Mouse (Mus musculus) inflammation-experienced regulatory T-cells, adult 6 months (primary cell): ENCODE results near the gene Dclk1. TPM values are rescaled to one million over a fixed set of nuclear protein-coding genes. Genes with fewer than 3 reads are reported as not detected.

ENCODE experiments used
- ATAC-seq: one replicate; pipeline ENCODE4 v1.8.0; 2017
- polyA plus RNA-seq, 3 experiments: library from polyadenylated mRNA; unstranded; fragments of 100-300 nt; shearing (Covaris generic); gene quantifications; one replicate each; pipeline ENCODE4 v1.2.1; 2017

Gene Dclk1
- polyA plus RNA-seq, 3 experiments from 2014 or later = 0.15 to 0.70 (median 0.16) TPM

- peak; percentile 68 for ATAC-seq
Observed at GRCm38 (mm10) chr3:55520240-55521180, 278.3 kb downstream of the Dclk1 start.

GRCm38 (mm10) chr3:55521776-55522175, 279.6 kb downstream of the Dclk1 start:
- no peak for ATAC-seq

GRCm38 (mm10) chr3:55523224-55523623, 281.1 kb downstream of the Dclk1 start:
- no peak for ATAC-seq

- ATAC-seq = no peak
Observed at GRCm38 (mm10) chr3:55523735-55524477, 281.7 kb downstream of the Dclk1 start.

GRCm38 (mm10) chr3:55524491-55525195, 282.5 kb downstream of the Dclk1 start:
- no peak for ATAC-seq

GRCm38 (mm10) chr3:55526470-55526869, 284.3 kb downstream of the Dclk1 start:
- no peak for ATAC-seq

- ATAC-seq = no peak
Observed at GRCm38 (mm10) chr3:55527566-55527965, 285.4 kb downstream of the Dclk1 start.

GRCm38 (mm10) chr3:55528012-55528411, 285.8 kb downstream of the Dclk1 start:
- ATAC-seq = no peak

GRCm38 (mm10) chr3:55529414-55529813, 287.2 kb downstream of the Dclk1 start:
- ATAC-seq = no peak

- ATAC-seq = no peak
Observed at GRCm38 (mm10) chr3:55531204-55532044, 289.3 kb downstream of the Dclk1 start.

- ATAC-seq = no peak
Observed at GRCm38 (mm10) chr3:55532175-55532973, 290.2 kb downstream of the Dclk1 start.

- no peak for ATAC-seq
Observed at GRCm38 (mm10) chr3:55535591-55536200, 293.5 kb downstream of the Dclk1 start.

- no peak for ATAC-seq
Observed at GRCm38 (mm10) chr3:55536901-55537300, 294.7 kb downstream of the Dclk1 start.

- no peak for ATAC-seq
Observed at GRCm38 (mm10) chr3:55537714-55538113, 295.6 kb downstream of the Dclk1 start.

GRCm38 (mm10) chr3:55539400-55539799, 297.2 kb downstream of the Dclk1 start:
- no peak for ATAC-seq

- no peak for ATAC-seq
Observed at GRCm38 (mm10) chr3:55539811-55540293, 297.7 kb downstream of the Dclk1 start.

GRCm38 (mm10) chr3:55540406-55541140, 298.4 kb downstream of the Dclk1 start:
- no peak for ATAC-seq

GRCm38 (mm10) chr3:55541799-55542198, 299.6 kb downstream of the Dclk1 start:
- no peak for ATAC-seq

- no peak for ATAC-seq
Observed at GRCm38 (mm10) chr3:55542310-55542709, 300.1 kb downstream of the Dclk1 start.

- no peak for ATAC-seq
Observed at GRCm38 (mm10) chr3:55542947-55543346, 300.8 kb downstream of the Dclk1 start.
